Mouse (Mus musculus): ENCODE results near the gene Gabra4. TPM values are rescaled to one million over a fixed set of nuclear protein-coding genes. Genes with fewer than 3 reads are reported as not detected.

Gene Gabra4
- polyA plus RNA-seq (2014; fragmentation: Nextera tagmentation; extraction: Ambion mirVana) = 1.2 and 1.6 TPM in 2 replicates

- no peaks in the 10 kb centered on the region for H3K9me3 ChIP-seq (ENCODE audit: control insufficient read depth, low read length)
- H3K27ac ChIP-seq (ENCODE audit: low read depth, low read length) = no peak within 1 kb of the TSS
- peak within 1 kb of the TSS; percentile 50 for H3K4me3 ChIP-seq (ENCODE audit: low read depth, low read length)
- peak within 1 kb of the TSS; percentile 94 for H3K4me2 ChIP-seq (replicated peaks; ENCODE audit: low read depth, low read length)
- peak within 1 kb of the TSS; percentile 47 for H3K9ac ChIP-seq (ENCODE audit: low read depth, low read length)
- H3K4me1 ChIP-seq (replicated peaks; ENCODE audit: control insufficient read depth, insufficient read depth, low read length) = no peaks in the 10 kb centered on the region; the same call in none of the 2 replicates
- DNase-seq (ENCODE audit: low spot score) (no peak), ATAC-seq (ENCODE audit: low FRiP score) (peak; percentile 55; the same call in 1 of the 2 replicates)
- WGBS = 1% methylated on average over 15 of the region's 15 CpGs
- H3K27me3 ChIP-seq (ENCODE audit: control insufficient read depth, insufficient read depth, low read length) = peaks cover 21% of the 10 kb centered on the region
- no peaks in the 10 kb centered on the region for H3K36me3 ChIP-seq (ENCODE audit: control insufficient read depth, insufficient read depth, low read length)
These were observed at the start of gene Gabra4 for GRCm38 (mm10) chr5:71658115-71658497. Gabra4 (minus strand) TSS chr5:71658308.

GRCm38 (mm10) chr5:71701273-71701614 is 43.1 kb upstream of the Gabra4 start:
- WGBS = 2% methylated on average over 6 of the region's 6 CpGs
- Histone ChIP-seq H3K9ac (ENCODE audit: low read depth, low read length) (peak overlapping the region; percentile 36; the same call in 1 of the 2 replicates), H3K9me3 (ENCODE audit: control insufficient read depth, low read length) (no peaks in the 10 kb centered on the region)

GRCm38 (mm10) chr5:71700468-71701272 is 42.6 kb upstream of the Gabra4 start:
- H3K4me3 ChIP-seq (ENCODE audit: low read depth, low read length) = peak overlapping the region; percentile 52
- H3K27me3 ChIP-seq (ENCODE audit: control insufficient read depth, insufficient read depth, low read length) = peaks cover 4% of the 10 kb centered on the region; the same call in 1 of the 2 replicates
- DNase-seq (ENCODE audit: low spot score) (peak; percentile 71), ATAC-seq (ENCODE audit: low FRiP score) (peak; percentile 93)
- H3K4me2 ChIP-seq (replicated peaks; ENCODE audit: low read depth, low read length) = peak overlapping the region; percentile 93
- under 1% methylated on average over 44 of the region's 46 CpGs for WGBS
- H3K9ac ChIP-seq (ENCODE audit: low read depth, low read length) = peak overlapping the region; percentile 36; the same call in 1 of the 2 replicates
- H3K9me3 ChIP-seq (ENCODE audit: control insufficient read depth, low read length) = no peaks in the 10 kb centered on the region
- no peaks in the 10 kb centered on the region for H3K4me1 ChIP-seq (replicated peaks; ENCODE audit: control insufficient read depth, insufficient read depth, low read length)
- no peak overlapping the region for H3K27ac ChIP-seq (ENCODE audit: low read depth, low read length)
- H3K36me3 ChIP-seq (ENCODE audit: control insufficient read depth, insufficient read depth, low read length) = no peaks in the 10 kb centered on the region

More at GRCm38 (mm10) chr5:71701273-71701614, 43.1 kb upstream of the Gabra4 start:
- peak overlapping the region; percentile 93 for H3K4me2 ChIP-seq (replicated peaks; ENCODE audit: low read depth, low read length)
- no peaks in the 10 kb centered on the region for H3K36me3 ChIP-seq (ENCODE audit: control insufficient read depth, insufficient read depth, low read length)
- H3K27ac ChIP-seq (ENCODE audit: low read depth, low read length) = no peak overlapping the region
- H3K27me3 ChIP-seq (ENCODE audit: control insufficient read depth, insufficient read depth, low read length) = peaks cover 4% of the 10 kb centered on the region; the same call in 1 of the 2 replicates
- ATAC-seq (ENCODE audit: low FRiP score) (no peak), DNase-seq (ENCODE audit: low spot score) (no peak)
- H3K4me1 ChIP-seq (replicated peaks; ENCODE audit: control insufficient read depth, insufficient read depth, low read length) = no peaks in the 10 kb centered on the region
- H3K4me3 ChIP-seq (ENCODE audit: low read depth, low read length) = peak overlapping the region; percentile 52

- H3K4me2 ChIP-seq (replicated peaks; ENCODE audit: low read depth, low read length) = peak overlapping the region; percentile 93
- no peak overlapping the region for H3K9ac ChIP-seq (ENCODE audit: low read depth, low read length)
- DNase-seq (ENCODE audit: low spot score) = peak; percentile 73
- peak; percentile 3; the same call in 1 of the 2 replicates for ATAC-seq (ENCODE audit: low FRiP score)
- H3K27me3 ChIP-seq (ENCODE audit: control insufficient read depth, insufficient read depth, low read length) = peaks cover 4% of the 10 kb centered on the region; the same call in 1 of the 2 replicates
- under 1% methylated on average over 19 of the region's 19 CpGs for WGBS
- no peaks in the 10 kb centered on the region for H3K4me1 ChIP-seq (replicated peaks; ENCODE audit: control insufficient read depth, insufficient read depth, low read length)
- H3K9me3 ChIP-seq (ENCODE audit: control insufficient read depth, low read length) = no peaks in the 10 kb centered on the region
- peak overlapping the region; percentile 52 for H3K4me3 ChIP-seq (ENCODE audit: low read depth, low read length)
- no peak overlapping the region for H3K27ac ChIP-seq (ENCODE audit: low read depth, low read length)
- no peaks in the 10 kb centered on the region for H3K36me3 ChIP-seq (ENCODE audit: control insufficient read depth, insufficient read depth, low read length)
These were observed 41.8 kb upstream of the Gabra4 start for GRCm38 (mm10) chr5:71699696-71700467.

- DNase-seq (ENCODE audit: low spot score) = no peak
- Histone ChIP-seq H3K36me3 (ENCODE audit: control insufficient read depth, insufficient read depth, low read length) (no peaks in the 10 kb centered on the region), H3K9ac (ENCODE audit: low read depth, low read length) (no peak overlapping the region), H3K4me1 (replicated peaks; ENCODE audit: control insufficient read depth, insufficient read depth, low read length) (no peaks in the 10 kb centered on the region), H3K4me2 (replicated peaks; ENCODE audit: low read depth, low read length) (no peak overlapping the region), H3K9me3 (ENCODE audit: control insufficient read depth, low read length) (no peaks in the 10 kb centered on the region), H3K27me3 (ENCODE audit: control insufficient read depth, insufficient read depth, low read length) (no peaks in the 10 kb centered on the region), H3K4me3 (ENCODE audit: low read depth, low read length) (no peak overlapping the region), H3K27ac (ENCODE audit: low read depth, low read length) (no peak overlapping the region)
- WGBS = 55% methylated on average over 4 of the region's 4 CpGs
- no peak for ATAC-seq (ENCODE audit: low FRiP score)
These were observed 7.5 kb upstream of the Gabra4 start for GRCm38 (mm10) chr5:71665593-71665992.

GRCm38 (mm10) chr5:71657482-71658114 is 510 bp downstream of the Gabra4 start, which contains the start of gene Gabrb1:
Gabrb1 (plus strand) TSS chr5:71658113.
- Histone ChIP-seq H3K27me3 (ENCODE audit: control insufficient read depth, insufficient read depth, low read length) (peaks cover 21% of the 10 kb centered on the region), H3K27ac (ENCODE audit: low read depth, low read length) (no peak within 1 kb of the TSS), H3K4me1 (replicated peaks; ENCODE audit: control insufficient read depth, insufficient read depth, low read length) (no peaks in the 10 kb centered on the region; the same call in none of the 2 replicates), H3K4me2 (replicated peaks; ENCODE audit: low read depth, low read length) (peak within 1 kb of the TSS; percentile 94), H3K36me3 (ENCODE audit: control insufficient read depth, insufficient read depth, low read length) (no peaks in the 10 kb centered on the region), H3K9me3 (ENCODE audit: control insufficient read depth, low read length) (no peaks in the 10 kb centered on the region), H3K4me3 (ENCODE audit: low read depth, low read length) (peak within 1 kb of the TSS; percentile 50), H3K9ac (ENCODE audit: low read depth, low read length) (peak within 1 kb of the TSS; percentile 47)
- DNase-seq (ENCODE audit: low spot score) (peak; percentile 58), ATAC-seq (ENCODE audit: low FRiP score) (peak; percentile 90)
- WGBS = under 1% methylated on average over 45 of the region's 49 CpGs

GRCm38 (mm10) chr5:71656771-71657170 is 1.3 kb downstream of the Gabra4 start:
- 9% methylated on average over 10 of the region's 10 CpGs for WGBS
- Histone ChIP-seq H3K27me3 (ENCODE audit: control insufficient read depth, insufficient read depth, low read length) (peaks cover 21% of the 10 kb centered on the region), H3K4me1 (replicated peaks; ENCODE audit: control insufficient read depth, insufficient read depth, low read length) (no peaks in the 10 kb centered on the region; the same call in none of the 2 replicates), H3K4me3 (ENCODE audit: low read depth, low read length) (no peak overlapping the region), H3K27ac (ENCODE audit: low read depth, low read length) (no peak overlapping the region), H3K36me3 (ENCODE audit: control insufficient read depth, insufficient read depth, low read length) (no peaks in the 10 kb centered on the region), H3K9me3 (ENCODE audit: control insufficient read depth, low read length) (no peaks in the 10 kb centered on the region), H3K4me2 (replicated peaks; ENCODE audit: low read depth, low read length) (peak overlapping the region; percentile 94; the same call in 1 of the 2 replicates), H3K9ac (ENCODE audit: low read depth, low read length) (no peak overlapping the region)
- ATAC-seq (ENCODE audit: low FRiP score) (no peak), DNase-seq (ENCODE audit: low spot score) (no peak)

GRCm38 (mm10) chr5:71654056-71654455 is 4.1 kb downstream of the Gabra4 start:
- no peak for DNase-seq (ENCODE audit: low spot score)
- WGBS = 89% methylated on average over 5 of the region's 5 CpGs

More at GRCm38 (mm10) chr5:71654056-71654455, 4.1 kb downstream of the Gabra4 start:
- H3K27me3 ChIP-seq (ENCODE audit: control insufficient read depth, insufficient read depth, low read length) = peaks cover 21% of the 10 kb centered on the region
- no peak overlapping the region for H3K4me2 ChIP-seq (replicated peaks; ENCODE audit: low read depth, low read length)
- no peak overlapping the region for H3K27ac ChIP-seq (ENCODE audit: low read depth, low read length)
- H3K36me3 ChIP-seq (ENCODE audit: control insufficient read depth, insufficient read depth, low read length) = no peaks in the 10 kb centered on the region
- no peak for ATAC-seq (ENCODE audit: low FRiP score)
- no peak overlapping the region for H3K4me3 ChIP-seq (ENCODE audit: low read depth, low read length)
- H3K4me1 ChIP-seq (replicated peaks; ENCODE audit: control insufficient read depth, insufficient read depth, low read length) = no peaks in the 10 kb centered on the region; the same call in none of the 2 replicates
- H3K9ac ChIP-seq (ENCODE audit: low read depth, low read length) = no peak overlapping the region
- no peaks in the 10 kb centered on the region for H3K9me3 ChIP-seq (ENCODE audit: control insufficient read depth, low read length)
